Mouse (Mus musculus) bone marrow macrophage, adult 2 months (primary cell): ENCODE measurements at regions not wholly inside any gene's neighbourhood (a gene's known extent, or its start where the extent isn't known, plus 50 kb on each side); places are given as distances from the start of the nearest gene placed in this dataset.

Source experiments
- CTCF ChIP-seq: IDR thresholded peaks from 2 replicates; pipeline ENCODE4 v1.5.1; 2012; ENCODE audit warnings: low read depth, mild to moderate bottlenecking, low read length, moderate library complexity
- POLR2A ChIP-seq: IDR thresholded peaks from 2 replicates; pipeline ENCODE4 v1.6.1; 2012; ENCODE audit warnings: mild to moderate bottlenecking, low read depth, low read length, borderline replicate concordance

GRCm38 (mm10) chr8:93653421-93653820, 117.8 kb upstream of the Ces5a start:
- TF ChIP-seq CTCF = no peak
- TF ChIP-seq POLR2A = no peak
